Mouse (Mus musculus) midbrain, embryonic 13.5 days (tissue): ENCODE data around the gene Glb1l. TPM values are rescaled to one million over a fixed set of nuclear protein-coding genes. Genes with fewer than 3 reads are reported as not detected.
A peak's percentile ranks its signal among the peaks of the same experiment; 100 is the strongest.

ENCODE experiments used
- ATAC-seq: fragments of 200-750 bp; cut with Nextera tagmentation; 2 replicates; pipeline ENCODE4 v1.8.0; 2017; ENCODE audit warnings: mild to moderate bottlenecking, moderate TSS enrichment, moderate library complexity
- H3K27ac ChIP-seq: fragments of 300-500 bp; sonication (generic); 2 replicates; pipeline ENCODE4 v1.5.1; 2015; ENCODE audit warnings: inconsistent platforms, mild to moderate bottlenecking, moderate library complexity
- H3K27me3 ChIP-seq: fragments of 300-500 bp; sonication (generic); 2 replicates; pipeline ENCODE4 v1.6.1; 2015; ENCODE audit warnings: mild to moderate bottlenecking, inconsistent platforms
- H3K36me3 ChIP-seq: fragments of 300-500 bp; sonication (generic); 2 replicates; pipeline ENCODE4 v1.6.1; 2015; ENCODE audit warnings: mild to moderate bottlenecking, inconsistent platforms
- H3K4me1 ChIP-seq: fragments of 300-500 bp; sonication (generic); replicated peaks from 2 replicates; pipeline ENCODE4 v1.6.1; 2015; ENCODE audit warnings: inconsistent platforms
- H3K4me2 ChIP-seq: fragments of 300-500 bp; sonication (generic); replicated peaks from 2 replicates; pipeline ENCODE4 v1.6.1; 2015; ENCODE audit warnings: moderate library complexity, mild to moderate bottlenecking, inconsistent platforms
- H3K4me3 ChIP-seq: fragments of 300-500 bp; sonication (generic); replicated peaks from 2 replicates; pipeline ENCODE4 v1.5.1; 2015; ENCODE audit warnings: mild to moderate bottlenecking, inconsistent platforms
- H3K9ac ChIP-seq: fragments of 300-500 bp; sonication (generic); replicated peaks from 2 replicates; pipeline ENCODE4 v1.6.1; 2015; ENCODE audit warnings: mild to moderate bottlenecking, inconsistent platforms
- H3K9me3 ChIP-seq: fragments of 300-500 bp; sonication (generic); 2 replicates; pipeline ENCODE4 v1.6.1; 2016; ENCODE audit warnings: mild to moderate bottlenecking, inconsistent platforms
- WGBS: fragments of 180-500 bp; shearing (Covaris S2); methylation state at CpG from one replicate; pipeline ENCODE4 v1.1.7; 2015; 5-methylcytosine and 5-hydroxymethylcytosine counted together
- polyA plus RNA-seq: library from polyadenylated mRNA; unstranded; fragments of >200 nt; fragmentation: Nextera tagmentation; extraction: Ambion mirVana; gene quantifications from 2 replicates; pipeline ENCODE4 v1.2.1, GENCODE M21; 2015

Glb1l gene
- polyA plus RNA-seq, 1 experiment from 2014 or later, result 24.9 TPM

GRCm38 (mm10) chr1:75187126-75187525, 23.5 kb downstream of the Glb1l start:
- no peak overlapping the region for H3K4me3 ChIP-seq
- H3K27ac ChIP-seq, result no peak overlapping the region
- no peak overlapping the region for H3K9ac ChIP-seq
- H3K4me2 ChIP-seq, result no peak overlapping the region
- ATAC-seq, result no peak
- H3K9me3 ChIP-seq, result no peaks in the 10 kb centered on the region
- H3K36me3 ChIP-seq, result peaks cover 65% of the 10 kb centered on the region
- no peaks in the 10 kb centered on the region for H3K27me3 ChIP-seq
- H3K4me1 ChIP-seq, result peaks cover 16% of the 10 kb centered on the region

DNA sequence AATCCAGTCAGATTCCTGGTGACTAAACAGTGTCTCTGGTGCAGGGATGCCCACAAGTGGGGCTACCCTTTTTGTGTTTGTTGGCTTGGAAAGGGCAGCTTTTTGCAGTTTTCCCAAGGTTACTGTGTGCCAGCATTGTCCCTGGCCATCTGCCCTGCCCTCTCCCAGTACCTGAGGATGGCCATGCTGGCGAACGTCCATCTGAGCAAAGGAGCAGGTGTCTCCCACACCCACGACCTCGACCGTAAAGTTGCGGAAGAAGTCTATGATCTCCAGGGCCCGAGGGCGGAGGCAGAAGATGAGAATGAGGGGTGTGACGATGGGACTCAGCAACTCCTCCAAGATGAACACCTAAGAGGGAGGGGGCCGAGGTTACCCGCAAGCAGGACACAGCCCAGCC, 25.1 kb downstream of the Glb1l start:
- Histone ChIP-seq H3K4me1 (peaks cover 11% of the 10 kb centered on the region), H3K4me3 (no peak overlapping the region), H3K9ac (0 out of 2 replicates have a peak overlapping the region, but pooled peaks have one; percentile 14), H3K36me3 (peaks cover 74% of the 10 kb centered on the region), H3K27me3 (no peaks in the 10 kb centered on the region), H3K4me2 (no peak overlapping the region), H3K27ac (no peak overlapping the region), H3K9me3 (no peaks in the 10 kb centered on the region)
- no peak for ATAC-seq
- 95% methylated on average over 11 of the region's 11 CpGs for WGBS

DNA sequence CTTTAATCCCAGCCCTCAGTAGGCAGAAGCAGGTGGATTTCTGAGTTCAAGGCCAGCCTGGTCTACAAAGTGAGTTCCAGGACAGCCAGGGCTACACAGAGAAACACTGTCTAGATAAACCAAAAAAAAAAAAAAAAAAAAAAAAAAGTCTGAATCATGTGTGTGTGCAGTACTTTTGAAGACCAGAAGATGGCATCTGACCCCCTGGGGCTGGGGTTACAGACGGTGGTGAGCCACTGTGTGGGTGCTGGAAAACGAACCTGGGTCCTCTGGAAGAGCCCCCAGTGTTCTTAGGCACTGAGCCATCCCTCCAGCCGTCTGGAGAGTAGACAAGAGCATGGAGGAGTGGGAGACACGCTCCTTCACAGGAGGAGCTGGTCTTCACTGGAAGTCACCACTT, 28.5 kb downstream of the Glb1l start:
- Histone ChIP-seq H3K9me3 (no peaks in the 10 kb centered on the region), H3K4me3 (no peak overlapping the region), H3K36me3 (peaks cover 69% of the 10 kb centered on the region), H3K9ac (no peak overlapping the region), H3K4me2 (no peak overlapping the region), H3K27me3 (no peaks in the 10 kb centered on the region), H3K27ac (no peak overlapping the region), H3K4me1 (peaks cover 25% of the 10 kb centered on the region)
- WGBS, result 75% methylated on average over 4 of the region's 4 CpGs
- no peak for ATAC-seq

- H3K9me3 ChIP-seq, result no peaks in the 10 kb centered on the region
- H3K4me3 ChIP-seq, result no peak overlapping the region
- H3K27ac ChIP-seq, result no peak overlapping the region
- H3K4me1 ChIP-seq, result peaks cover 25% of the 10 kb centered on the region
- H3K27me3 ChIP-seq, result no peaks in the 10 kb centered on the region
- peaks cover 68% of the 10 kb centered on the region for H3K36me3 ChIP-seq
- 83% methylated on average over 4 of the region's 4 CpGs for WGBS
- no peak overlapping the region for H3K9ac ChIP-seq
- H3K4me2 ChIP-seq, result no peak overlapping the region
- no peak for ATAC-seq
Measured at GRCm38 (mm10) chr1:75181377-75181870, 29.2 kb downstream of the Glb1l start.

DNA sequence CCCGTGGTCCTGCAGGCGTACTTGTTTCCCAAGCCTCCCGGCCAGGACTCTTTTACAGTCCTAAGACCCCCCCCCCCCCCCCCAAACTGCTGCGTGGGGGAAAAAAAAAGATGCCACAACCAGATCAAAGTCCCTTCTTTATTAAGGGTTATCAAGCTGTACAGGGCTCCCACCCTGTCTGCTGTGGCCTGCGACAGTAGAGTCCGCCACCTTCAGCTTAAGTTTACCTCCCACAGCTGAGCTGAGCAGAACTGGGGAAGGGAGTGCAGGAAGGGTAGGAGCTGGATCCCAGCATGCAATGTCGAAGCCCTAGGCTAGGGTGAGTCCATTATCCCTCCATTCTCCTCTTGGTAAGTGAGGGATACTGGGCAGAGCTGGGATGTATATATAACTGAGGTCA, 29.9 kb downstream of the Glb1l start:
- Histone ChIP-seq H3K4me2 (peak overlapping the region; percentile 100), H3K27ac (peak overlapping the region; percentile 19; the same call in 1 of the 2 replicates), H3K36me3 (peaks cover 68% of the 10 kb centered on the region), H3K9me3 (no peaks in the 10 kb centered on the region), H3K27me3 (no peaks in the 10 kb centered on the region), H3K4me3 (peak overlapping the region; percentile 62; the same call in 1 of the 2 replicates), H3K4me1 (peaks cover 25% of the 10 kb centered on the region), H3K9ac (no peak overlapping the region)
- WGBS, result 43% methylated on average over 7 of the region's 7 CpGs
- ATAC-seq, result peak; percentile 13; the same call in 1 of the 2 replicates

DNA sequence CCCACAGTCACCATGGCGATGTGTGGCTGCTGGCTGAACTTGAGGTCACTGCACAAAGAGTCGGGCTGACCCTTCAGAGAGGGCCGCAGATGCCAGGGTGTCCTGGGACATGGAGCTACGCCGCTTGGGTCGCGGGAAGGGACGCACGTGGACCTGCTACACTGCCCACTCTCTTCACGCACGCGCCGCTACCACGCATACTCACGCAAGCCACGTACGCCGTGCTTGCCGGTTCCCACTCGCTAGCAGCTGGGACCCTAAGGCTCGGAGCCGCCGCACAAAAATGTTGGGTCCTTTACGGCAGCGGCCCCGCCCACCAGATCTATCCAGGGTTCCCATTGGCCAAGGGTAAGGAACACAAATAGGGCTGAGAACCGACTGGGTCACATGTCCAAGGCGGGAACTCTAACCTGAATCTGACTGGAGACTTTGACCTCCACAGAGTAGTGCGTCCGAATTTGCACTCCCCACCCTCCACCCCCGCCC, 30.5 kb downstream of the Glb1l start, which contains the start of gene Abcb6:
Gene Abcb6 (minus strand): TSS at position 288 of the 486 bp plus-strand sequence.
- H3K4me2 ChIP-seq, result peak within 1 kb of the TSS; percentile 100
- H3K36me3 ChIP-seq, result peaks cover 68% of the 10 kb centered on the region
- H3K27ac ChIP-seq, result peak within 1 kb of the TSS; percentile 65
- ATAC-seq, result peak; percentile 94
- no peaks in the 10 kb centered on the region for H3K27me3 ChIP-seq
- H3K4me3 ChIP-seq, result peak within 1 kb of the TSS; percentile 62
- H3K9me3 ChIP-seq, result no peaks in the 10 kb centered on the region
- under 1% methylated on average over 31 of the region's 31 CpGs for WGBS
- peak within 1 kb of the TSS; percentile 81 for H3K9ac ChIP-seq
- H3K4me1 ChIP-seq, result peaks cover 25% of the 10 kb centered on the region

DNA sequence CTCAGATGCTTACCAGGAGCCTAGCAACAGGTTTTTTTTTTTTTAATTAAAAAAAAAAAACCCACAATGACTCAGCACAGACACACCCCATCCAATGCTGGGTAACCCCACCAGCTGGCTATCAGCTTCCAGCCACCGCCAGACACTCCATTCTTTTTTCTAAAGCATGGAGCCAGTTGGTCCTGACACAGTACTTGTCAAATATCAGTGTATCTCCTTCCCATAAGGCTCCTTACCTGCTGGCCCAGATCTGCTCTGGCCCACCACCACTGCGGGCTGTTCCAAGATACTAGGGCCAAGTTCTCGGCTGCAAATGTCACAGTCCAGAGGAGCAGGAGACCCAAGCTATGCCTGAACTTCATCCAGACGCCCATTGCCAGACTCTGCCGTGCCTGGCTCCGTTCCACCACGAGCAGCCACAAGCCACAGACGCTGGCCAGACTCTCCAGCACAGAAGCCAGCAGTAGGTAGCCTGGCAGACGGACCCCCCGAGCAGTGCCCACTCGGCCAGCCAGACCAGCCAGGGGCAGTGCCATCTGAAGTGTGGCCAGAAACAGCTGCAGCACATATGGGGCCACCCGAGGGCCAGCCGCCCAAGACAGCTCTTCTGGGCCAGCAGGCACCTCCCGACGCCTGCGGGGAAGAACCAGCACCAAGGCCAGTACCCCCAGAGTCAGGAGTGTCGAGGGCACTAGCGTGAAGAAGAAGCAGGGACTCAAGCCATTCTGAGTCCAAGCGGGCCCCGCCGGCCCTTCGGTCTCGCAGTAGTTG, 31.1 kb downstream of the Glb1l start:
- H3K9ac ChIP-seq, result peak overlapping the region; percentile 81
- ATAC-seq, result no peak; the same call in 1 of the 2 replicates
- H3K9me3 ChIP-seq, result no peaks in the 10 kb centered on the region
- H3K27ac ChIP-seq, result peak overlapping the region; percentile 65
- WGBS, result 11% methylated on average over 23 of the region's 23 CpGs
- H3K27me3 ChIP-seq, result no peaks in the 10 kb centered on the region
- H3K4me3 ChIP-seq, result peak overlapping the region; percentile 62
- H3K4me2 ChIP-seq, result peak overlapping the region; percentile 100
- peaks cover 67% of the 10 kb centered on the region for H3K36me3 ChIP-seq
- H3K4me1 ChIP-seq, result peaks cover 25% of the 10 kb centered on the region

DNA sequence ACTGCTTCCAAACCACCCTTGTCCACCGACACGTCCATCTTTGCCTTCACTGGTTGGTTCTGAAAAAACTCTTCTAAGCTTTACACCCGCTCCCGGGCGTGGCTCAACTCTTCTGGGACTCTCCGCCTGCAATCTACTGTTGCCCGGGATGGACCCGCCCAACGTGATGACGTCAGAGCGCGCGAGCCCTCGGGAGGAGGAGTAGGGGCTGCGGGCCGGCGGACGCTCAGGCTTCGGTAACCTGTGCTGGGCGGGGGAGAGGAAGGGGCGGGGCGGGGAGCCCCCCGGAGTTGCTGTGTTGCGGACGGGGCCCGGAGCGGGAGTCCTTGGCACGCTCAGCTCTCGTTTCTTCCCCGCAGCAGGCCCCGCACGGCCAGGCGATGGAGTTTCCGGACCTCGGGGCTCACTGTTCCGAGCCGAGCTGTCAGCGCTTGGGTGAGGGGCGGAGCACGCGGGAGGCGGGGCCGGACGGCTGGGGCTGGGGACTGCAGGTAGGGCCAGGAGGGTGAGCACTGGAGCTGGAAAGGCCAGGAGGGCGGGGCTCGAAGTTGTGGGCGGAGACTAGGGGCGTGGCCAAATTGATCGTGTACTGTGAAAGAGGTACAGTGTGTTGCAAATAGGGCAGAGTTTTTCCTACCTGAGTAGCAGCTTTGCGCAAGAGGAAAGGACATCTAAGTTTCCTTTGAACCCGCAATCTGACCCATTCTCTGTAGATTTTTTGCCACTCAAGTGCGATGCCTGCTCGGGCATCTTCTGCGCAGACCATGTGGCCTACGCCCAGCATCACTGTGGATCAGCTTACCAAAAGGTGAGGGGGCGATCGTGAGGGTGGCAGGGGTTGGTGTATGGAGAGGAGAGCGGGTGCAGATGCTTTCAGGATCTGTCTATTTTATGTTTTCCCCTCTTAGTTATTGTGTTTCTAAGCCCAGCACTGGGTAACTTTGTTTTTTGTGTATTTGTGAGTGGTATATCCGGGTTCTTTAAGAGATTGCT, 41.8 kb downstream of the Glb1l start, which contains the start of gene Zfand2b:
Gene Zfand2b (plus strand): TSS at position 175 of the 993 bp plus-strand sequence.
- peaks cover 14% of the 10 kb centered on the region for H3K4me1 ChIP-seq
- H3K4me3 ChIP-seq, result peak within 1 kb of the TSS; percentile 74
- H3K4me2 ChIP-seq, result peak within 1 kb of the TSS; percentile 65
- peaks cover 37% of the 10 kb centered on the region for H3K36me3 ChIP-seq
- 2% methylated on average over 52 of the region's 59 CpGs for WGBS
- H3K27me3 ChIP-seq, result no peaks in the 10 kb centered on the region
- no peaks in the 10 kb centered on the region for H3K9me3 ChIP-seq
- peak; percentile 98 for ATAC-seq
- peak within 1 kb of the TSS; percentile 86 for H3K27ac ChIP-seq
- H3K9ac ChIP-seq, result peak within 1 kb of the TSS; percentile 70

DNA sequence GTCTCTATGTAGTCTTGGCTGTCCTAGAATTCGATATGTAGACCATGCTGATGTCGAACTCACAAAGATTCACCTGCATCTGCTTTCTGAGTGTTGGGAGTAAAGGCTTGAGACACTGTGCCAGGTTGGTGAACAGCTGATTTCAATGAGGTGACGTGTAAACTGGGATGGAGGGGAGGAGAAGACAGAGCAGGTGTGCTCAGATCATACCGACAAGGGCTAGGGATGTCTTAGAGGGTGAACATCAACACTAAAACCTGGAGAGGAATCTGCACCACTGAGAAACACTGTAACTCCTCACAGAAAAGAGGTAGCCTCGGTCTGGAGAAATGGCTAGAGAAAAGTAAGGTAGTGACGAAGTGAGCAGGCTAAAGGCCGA, 42.5 kb downstream of the Glb1l start:
- Histone ChIP-seq H3K9me3 (no peaks in the 10 kb centered on the region), H3K27me3 (no peaks in the 10 kb centered on the region), H3K27ac (peak overlapping the region; percentile 86), H3K4me3 (peak overlapping the region; percentile 74), H3K36me3 (peaks cover 31% of the 10 kb centered on the region), H3K4me1 (peaks cover 14% of the 10 kb centered on the region), H3K4me2 (peak overlapping the region; percentile 65), H3K9ac (peak overlapping the region; percentile 70)
- ATAC-seq, result peak; percentile 53
- 8% methylated on average over 7 of the region's 7 CpGs for WGBS

DNA sequence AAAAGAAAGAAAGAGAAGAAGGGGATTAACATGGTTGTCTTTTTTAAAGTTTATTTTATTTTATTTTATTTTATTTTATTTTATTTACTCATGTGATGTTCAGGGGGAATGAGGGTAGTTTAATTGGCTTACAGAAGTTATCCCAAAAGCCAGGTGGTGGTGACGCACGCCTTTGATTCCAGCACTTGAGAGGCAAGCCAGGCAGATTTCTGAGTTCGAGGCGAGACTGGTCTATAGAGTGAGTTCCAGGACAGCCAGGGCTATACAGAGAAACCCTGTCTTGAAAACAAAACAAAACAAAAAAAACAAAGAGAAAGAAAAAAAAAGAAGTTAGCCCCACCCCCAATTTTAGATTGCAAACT, 50.4 kb downstream of the Glb1l start:
- Histone ChIP-seq H3K4me1 (no peaks in the 10 kb centered on the region), H3K9ac (no peak overlapping the region), H3K27ac (no peak overlapping the region), H3K4me2 (no peak overlapping the region), H3K27me3 (no peaks in the 10 kb centered on the region), H3K9me3 (no peaks in the 10 kb centered on the region), H3K36me3 (no peaks in the 10 kb centered on the region), H3K4me3 (no peak overlapping the region)
- 79% methylated on average over 4 of the region's 4 CpGs for WGBS
- no peak for ATAC-seq

- Histone ChIP-seq H3K9ac (no peak overlapping the region), H3K36me3 (no peaks in the 10 kb centered on the region), H3K9me3 (no peaks in the 10 kb centered on the region), H3K4me2 (no peak overlapping the region), H3K4me3 (no peak overlapping the region), H3K27ac (no peak overlapping the region), H3K4me1 (no peaks in the 10 kb centered on the region), H3K27me3 (no peaks in the 10 kb centered on the region)
- WGBS, result 75% methylated on average over 5 of the region's 5 CpGs
- no peak for ATAC-seq
Measured at GRCm38 (mm10) chr1:75159540-75160255, 50.9 kb downstream of the Glb1l start.
